Mouse (Mus musculus) limb, embryonic 10.5 days (tissue): ENCODE measurements around the gene Rps6kb2. TPM values are rescaled to one million over a fixed set of nuclear protein-coding genes. Genes with fewer than 3 reads are reported as not detected.

Source experiments
- DNase-seq: peaks from one replicate; pipeline ENCODE4 v3.0.0-alpha.2; 2017; ENCODE audit warnings: low spot score
- H3K27ac ChIP-seq: fragments of 300-500 bp; sonication (generic); 2 replicates; pipeline ENCODE4 v1.5.1; 2016; ENCODE audit warnings: mild to moderate bottlenecking
- H3K27me3 ChIP-seq: fragments of 300-500 bp; sonication (generic); 2 replicates; pipeline ENCODE4 v1.6.1; 2016; ENCODE audit warnings: low read depth, mild to moderate bottlenecking; ENCODE audit not compliant: poor library complexity, severe bottlenecking
- H3K36me3 ChIP-seq: fragments of 300-500 bp; sonication (generic); 2 replicates; pipeline ENCODE4 v1.6.1; 2016; ENCODE audit warnings: mild to moderate bottlenecking, moderate library complexity
- H3K4me1 ChIP-seq: fragments of 300-500 bp; sonication (generic); 2 replicates; pipeline ENCODE4 v1.6.1; 2016
- H3K4me3 ChIP-seq: fragments of 300-500 bp; sonication (generic); 2 replicates; pipeline ENCODE4 v1.5.1; 2016; ENCODE audit warnings: mild to moderate bottlenecking, moderate library complexity
- H3K9me3 ChIP-seq: fragments of 300-500 bp; sonication (generic); replicated peaks from 2 replicates; pipeline ENCODE4 v1.6.1; 2016; ENCODE audit warnings: mild to moderate bottlenecking
- WGBS: fragments of 180-500 bp; shearing (Covaris S2); methylation state at CpG from one replicate; pipeline ENCODE4 v1.1.7; 2016; 5-methylcytosine and 5-hydroxymethylcytosine counted together
- polyA plus RNA-seq: library from polyadenylated mRNA; unstranded; fragments of >200 nt; fragmentation: Nextera tagmentation; extraction: Ambion mirVana; gene quantifications from 2 replicates; pipeline ENCODE4 v1.2.1, GENCODE M21; 2016

Rps6kb2 gene
- polyA plus RNA-seq, 1 experiment from 2014 or later, result 66.0 TPM

GRCm38 (mm10) chr19:4113186-4113805 is 49.9 kb downstream of the Rps6kb2 start:
- WGBS, result 86% methylated on average over 13 of the region's 13 CpGs

DNA sequence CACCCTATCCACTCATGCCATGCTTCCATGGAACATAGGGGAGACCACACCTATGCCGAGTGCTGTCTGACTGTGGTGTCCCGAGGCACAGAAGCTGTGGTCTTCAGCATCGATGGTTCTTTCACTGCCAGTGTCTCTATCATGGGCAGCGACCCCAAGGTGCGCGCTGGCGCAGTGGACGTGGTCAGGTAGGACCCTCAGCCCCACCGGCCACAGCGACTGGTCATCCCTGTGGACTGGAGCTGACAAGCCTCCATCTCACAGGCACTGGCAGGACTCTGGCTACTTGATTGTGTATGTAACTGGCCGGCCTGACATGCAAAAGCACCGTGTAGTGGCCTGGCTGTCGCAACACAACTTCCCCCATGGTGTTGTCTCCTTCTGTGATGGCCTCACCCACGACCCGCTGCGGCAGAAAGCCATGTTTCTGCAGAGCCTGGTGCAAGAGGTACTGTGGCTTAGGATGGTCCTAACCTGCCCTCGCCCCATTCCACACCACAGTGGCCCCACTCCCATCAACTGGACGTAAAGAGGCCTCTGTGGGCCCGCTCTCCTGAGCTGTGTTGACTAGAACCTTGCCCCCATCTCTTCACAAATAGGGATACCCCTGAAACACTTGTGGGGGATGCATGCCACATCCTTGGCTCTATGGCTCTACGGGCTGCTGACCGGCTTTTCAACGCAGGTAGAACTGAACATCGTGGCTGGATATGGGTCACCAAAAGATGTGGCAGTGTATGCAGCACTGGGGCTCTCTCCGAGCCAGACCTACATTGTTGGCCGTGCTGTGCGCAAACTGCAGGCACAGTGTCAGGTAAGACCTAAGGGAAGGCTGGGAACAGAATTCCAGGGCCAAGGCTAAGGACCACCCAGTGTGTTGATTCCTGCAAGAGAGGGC is 50.8 kb downstream of the Rps6kb2 start:
- WGBS, result 94% methylated on average over 26 of the region's 26 CpGs
- DNase-seq, result no peak
- H3K4me1 ChIP-seq, result peaks cover 18% of the 10 kb centered on the region
- no peak overlapping the region for H3K4me3 ChIP-seq
- no peaks in the 10 kb centered on the region for H3K27me3 ChIP-seq
- H3K27ac ChIP-seq, result no peak overlapping the region
- H3K9me3 ChIP-seq, result no peaks in the 10 kb centered on the region
- peaks cover 62% of the 10 kb centered on the region for H3K36me3 ChIP-seq

More at GRCm38 (mm10) chr19:4113186-4113805, 49.9 kb downstream of the Rps6kb2 start:
- Histone ChIP-seq H3K27ac (peak overlapping the region; percentile 53), H3K4me3 (no peak overlapping the region), H3K9me3 (no peaks in the 10 kb centered on the region), H3K4me1 (peaks cover 18% of the 10 kb centered on the region), H3K36me3 (peaks cover 72% of the 10 kb centered on the region), H3K27me3 (no peaks in the 10 kb centered on the region)
- DNase-seq, result no peak

DNA sequence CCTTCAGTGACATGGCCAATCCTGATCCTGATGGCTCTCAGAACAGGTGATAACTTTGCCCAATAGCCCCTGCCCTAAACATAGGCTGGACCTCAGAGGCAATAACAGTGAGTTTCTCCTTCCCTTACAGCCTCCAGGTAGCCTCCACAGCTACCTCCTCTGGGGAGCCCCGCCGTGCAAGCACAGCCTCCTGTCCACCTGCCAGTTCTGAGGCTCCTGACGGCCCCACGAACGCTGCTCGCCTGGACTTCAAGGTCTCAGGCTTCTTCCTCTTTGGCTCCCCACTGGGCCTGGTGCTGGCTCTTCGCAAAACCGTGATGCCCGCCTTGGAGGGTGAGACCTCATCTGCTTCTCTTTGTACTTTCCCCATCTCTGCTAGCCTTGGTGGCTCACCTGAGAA is 54.6 kb downstream of the Rps6kb2 start:
- no peaks in the 10 kb centered on the region for H3K9me3 ChIP-seq
- WGBS, result 88% methylated on average over 9 of the region's 9 CpGs
- H3K4me3 ChIP-seq, result no peak overlapping the region
- no peak overlapping the region for H3K27ac ChIP-seq
- H3K27me3 ChIP-seq, result peaks cover under 1% of the 10 kb centered on the region; the same call in 1 of the 2 replicates
- H3K4me1 ChIP-seq, result peaks cover 14% of the 10 kb centered on the region
- H3K36me3 ChIP-seq, result peaks cover 24% of the 10 kb centered on the region
- DNase-seq, result no peak

GRCm38 (mm10) chr19:4106654-4107053 is 56.5 kb downstream of the Rps6kb2 start:
- no peak for DNase-seq
- Histone ChIP-seq H3K36me3 (peaks cover 6% of the 10 kb centered on the region), H3K27me3 (peaks cover 19% of the 10 kb centered on the region), H3K27ac (no peak overlapping the region), H3K4me1 (peaks cover 9% of the 10 kb centered on the region), H3K9me3 (no peaks in the 10 kb centered on the region), H3K4me3 (no peak overlapping the region)
- 93% methylated on average over 14 of the region's 14 CpGs for WGBS

DNA sequence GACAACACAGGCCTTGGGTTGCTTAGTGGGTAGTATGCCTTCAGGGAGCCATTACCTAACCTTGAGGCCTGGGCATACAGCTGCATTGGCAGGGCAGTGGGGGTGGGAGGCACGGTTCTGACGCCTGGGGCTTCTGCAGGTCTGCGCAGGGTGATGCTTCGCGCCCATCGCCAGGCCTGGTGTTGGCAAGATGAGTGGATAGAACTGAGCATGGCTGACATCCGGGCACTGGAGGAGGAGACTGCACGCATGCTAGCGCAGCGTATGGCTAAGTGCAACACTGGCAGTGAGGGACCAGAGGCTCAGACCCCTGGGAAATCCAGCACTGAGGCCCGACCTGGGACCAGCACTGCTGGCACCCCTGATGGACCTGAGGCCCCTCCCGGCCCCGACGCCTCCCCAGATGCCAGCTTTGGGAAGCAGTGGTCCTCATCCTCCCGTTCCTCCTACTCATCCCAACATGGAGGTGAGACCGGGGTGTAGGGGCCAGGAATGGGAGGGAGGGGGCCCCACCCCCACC is 58.4 kb downstream of the Rps6kb2 start:
- 89% methylated on average over 16 of the region's 16 CpGs for WGBS
- Histone ChIP-seq H3K4me3 (no peak overlapping the region), H3K4me1 (peaks cover 28% of the 10 kb centered on the region), H3K36me3 (0 out of 2 replicates have a peak, but pooled peaks cover 2% of the 10 kb centered on the region), H3K9me3 (no peaks in the 10 kb centered on the region), H3K27ac (no peak overlapping the region), H3K27me3 (peaks cover 38% of the 10 kb centered on the region)
- no peak for DNase-seq

Other genes starting within 250 kb of the Rps6kb2 start
- 0.20 and 0.33 TPM in 2 replicates for gene Aldh3b1, start 233.5 kb downstream of the Rps6kb2 start, polyA plus RNA-seq
- 5.4 and 6.7 TPM in 2 replicates for gene Unc93b1, start 228.2 kb downstream of the Rps6kb2 start, polyA plus RNA-seq
- not detected in 2 replicates for gene Aldh3b3, start 204.7 kb downstream of the Rps6kb2 start, polyA plus RNA-seq
- 1.4 and 2.4 TPM in 2 replicates for gene Aldh3b2, start 191.0 kb downstream of the Rps6kb2 start, polyA plus RNA-seq
- gene Acy3, start 176.8 kb downstream of the Rps6kb2 start, polyA plus RNA-seq, result 3.9 and 5.6 TPM in 2 replicates
- 0.10 TPM in 1 of 2 replicates, not detected in the other for gene Tbx10, start 170.6 kb downstream of the Rps6kb2 start, polyA plus RNA-seq
- gene Nudt8, start 162.8 kb downstream of the Rps6kb2 start, polyA plus RNA-seq, result 32.4 and 36.0 TPM in 2 replicates
- gene Gm49405, start 162.7 kb downstream of the Rps6kb2 start, polyA plus RNA-seq, result 3.5 and 4.6 TPM in 2 replicates
- 5.0 and 7.6 TPM in 2 replicates for gene Doc2g, start 160.0 kb downstream of the Rps6kb2 start, polyA plus RNA-seq
- gene Ndufv1, start 150.5 kb downstream of the Rps6kb2 start, polyA plus RNA-seq, result 220 and 221 TPM in 2 replicates
- gene Gstp1, start 125.4 kb downstream of the Rps6kb2 start, polyA plus RNA-seq, result 478 and 510 TPM in 2 replicates
- 0.62 and 0.88 TPM in 2 replicates for gene Gstp2, start 117.3 kb downstream of the Rps6kb2 start, polyA plus RNA-seq
- not detected in 2 replicates for gene Gstp3, start 103.8 kb downstream of the Rps6kb2 start, polyA plus RNA-seq
- not detected in 2 replicates for gene Cabp2, start 81.8 kb downstream of the Rps6kb2 start, polyA plus RNA-seq
- gene Cdk2ap2, start 66.2 kb downstream of the Rps6kb2 start, polyA plus RNA-seq, result 86.7 and 87.0 TPM in 2 replicates
- 5.9 and 7.9 TPM in 2 replicates for gene Pitpnm1, start 63.4 kb downstream of the Rps6kb2 start, polyA plus RNA-seq
- 74.9 and 79.2 TPM in 2 replicates for gene Aip, start 37.5 kb downstream of the Rps6kb2 start, polyA plus RNA-seq
- not detected in 2 replicates for gene Gpr152, start 23.6 kb downstream of the Rps6kb2 start, polyA plus RNA-seq
- gene Cabp4, start 19.3 kb downstream of the Rps6kb2 start, polyA plus RNA-seq, result 0.15 TPM in 1 of 2 replicates, not detected in the other
- gene Coro1b, start 14.7 kb downstream of the Rps6kb2 start, polyA plus RNA-seq, result 129 and 148 TPM in 2 replicates
- gene Ptprcap, start 9.8 kb downstream of the Rps6kb2 start, polyA plus RNA-seq, result 0.93 and 1.4 TPM in 2 replicates
- 3.2 and 3.3 TPM in 2 replicates for gene Carns1, start 12.1 kb upstream of the Rps6kb2 start, polyA plus RNA-seq
- gene Tbc1d10c, start 27.9 kb upstream of the Rps6kb2 start, polyA plus RNA-seq, result 0.21 and 1.2 TPM in 2 replicates
- gene Ppp1ca, start 28.7 kb upstream of the Rps6kb2 start, polyA plus RNA-seq, result 1,070 and 1,129 TPM in 2 replicates
- gene Rad9a, start 38.3 kb upstream of the Rps6kb2 start, polyA plus RNA-seq, result 58.2 and 61.5 TPM in 2 replicates
- 4.3 and 6.0 TPM in 2 replicates for gene Clcf1, start 50.9 kb upstream of the Rps6kb2 start, polyA plus RNA-seq
- not detected in 2 replicates for gene AC109138.7, start 51.0 kb upstream of the Rps6kb2 start, polyA plus RNA-seq
- 14.0 and 16.2 TPM in 2 replicates for gene Pold4, start 68.5 kb upstream of the Rps6kb2 start, polyA plus RNA-seq
- gene Ssh3, start 105.8 kb upstream of the Rps6kb2 start, polyA plus RNA-seq, result 2.5 and 4.4 TPM in 2 replicates
- 5.5 and 7.9 TPM in 2 replicates for gene Ankrd13d, start 119.8 kb upstream of the Rps6kb2 start, polyA plus RNA-seq
- gene Grk2, start 142.9 kb upstream of the Rps6kb2 start, polyA plus RNA-seq, result 14.6 and 15.5 TPM in 2 replicates
- gene Kdm2a, start 234.9 kb upstream of the Rps6kb2 start, polyA plus RNA-seq, result 67.6 and 77.9 TPM in 2 replicates